Mouse (Mus musculus) liver (tissue): ENCODE measurements at regions not wholly inside any gene's neighbourhood (a gene's known extent, or its start where the extent isn't known, plus 50 kb on each side); places are given as distances from the start of the nearest gene placed in this dataset.

Experiments
- DNase-seq: peaks from one replicate; pipeline ENCODE4 v3.0.0-alpha.2; 2020; ENCODE audit warnings: mixed read lengths

GRCm38 (mm10) chrX:107477066-107477465, 73.9 kb upstream of the Itm2a start:
- DNase-seq: peak; percentile 15

DNA sequence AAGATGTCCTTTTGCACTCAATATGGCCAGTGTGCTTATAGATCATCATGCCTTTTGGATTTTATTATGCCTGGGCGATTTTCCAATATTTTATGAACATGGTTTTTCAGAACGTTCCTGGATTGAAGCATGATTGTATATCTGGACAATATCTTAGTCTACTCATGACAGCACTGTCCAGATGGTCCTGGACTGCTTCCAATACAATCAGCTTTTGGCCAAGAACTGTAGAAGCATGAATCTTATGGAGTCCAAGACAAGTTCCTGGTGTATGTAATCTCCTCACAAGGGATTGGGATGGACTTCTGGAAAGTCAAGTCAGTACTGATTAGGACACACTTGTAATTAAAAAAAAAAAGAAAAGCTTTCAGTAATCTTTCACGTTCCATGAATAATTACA, 66.1 kb upstream of the Itm2a start:
- DNase-seq: no peak
